ENCODE assay signal across 8 mouse cellular contexts in genomic region chr2:20961825-20962224, GRCm38 (mm10). TPM values are rescaled to one million over a fixed set of nuclear protein-coding genes. Genes with fewer than 3 reads are reported as not detected.
A peak's percentile ranks its signal among the peaks of the same experiment; 100 is the strongest.
DNase-seq lines count a peak whose midpoint lies in the region; ATAC-seq lines count a peak whose summit lies in the region.

No protein-coding gene starts in this region.

- peak overlapping the region; percentile 50 for H3K4me2 ChIP-seq in forebrain, embryonic 13.5 days
- no peak overlapping the region for H3K4me2 ChIP-seq in kidney, embryonic 16.5 days (replicated peaks; ENCODE audit: low read depth, low read length)

- H3K4me1 ChIP-seq in erythroblast, embryonic 14.5 days (ENCODE audit: control insufficient read depth): peaks cover 78% of the 10 kb centered on the region
- peaks cover 77% of the 10 kb centered on the region for H3K4me1 ChIP-seq in forebrain, embryonic 13.5 days
- H3K4me1 ChIP-seq in megakaryocyte, embryonic 14.5 days: peaks cover 81% of the 10 kb centered on the region
- H3K4me1 ChIP-seq in kidney, embryonic 16.5 days (ENCODE audit: insufficient read depth, low read length): peaks cover 29% of the 10 kb centered on the region

- no peak for ATAC-seq in erythroblast, adult 5-6 weeks (replicated peaks; ENCODE audit: low FRiP score, poor library complexity, severe bottlenecking)
- ATAC-seq in forebrain, embryonic 13.5 days: 0 out of 2 replicates have a peak, but pooled peaks have one; percentile 17
- no peak for ATAC-seq in kidney, embryonic 16.5 days (ENCODE audit: low FRiP score, low TSS enrichment)

- peak; percentile 41 for DNase-seq in CD4-positive, CD25-positive, alpha-beta regulatory T cell, adult 2 months (ENCODE audit: low read depth, low spot score)
- no peak for DNase-seq in gastrocnemius, postnatal 10 days
- no peak for DNase-seq in kidney, adult 9 months

- H3K9ac ChIP-seq in forebrain, embryonic 13.5 days: peak overlapping the region; percentile 28
- H3K9ac ChIP-seq in kidney, embryonic 16.5 days (replicated peaks; ENCODE audit: low read length): no peak overlapping the region

- H3K4me3 ChIP-seq in erythroblast, embryonic 14.5 days (replicated peaks): peak overlapping the region; percentile 15
- peak overlapping the region; percentile 11; the same call in 1 of the 2 replicates for H3K4me3 ChIP-seq in forebrain, embryonic 13.5 days
- H3K4me3 ChIP-seq in megakaryocyte, embryonic 14.5 days (replicated peaks): peak overlapping the region; percentile 90
- H3K4me3 ChIP-seq in kidney, embryonic 16.5 days (ENCODE audit: low read length): no peak overlapping the region

- 25% methylated on average over 6 of the region's 6 CpGs for WGBS in forebrain, embryonic 13.5 days
- WGBS in kidney, embryonic 16.5 days: 51% methylated on average over 6 of the region's 6 CpGs

- no peaks in the 10 kb centered on the region for H3K27me3 ChIP-seq in erythroblast, embryonic 14.5 days (ENCODE audit: control insufficient read depth)
- H3K27me3 ChIP-seq in forebrain, embryonic 13.5 days: no peaks in the 10 kb centered on the region
- no peaks in the 10 kb centered on the region for H3K27me3 ChIP-seq in megakaryocyte, embryonic 14.5 days (replicated peaks)
- H3K27me3 ChIP-seq in kidney, embryonic 16.5 days (ENCODE audit: insufficient read depth, low read length): no peaks in the 10 kb centered on the region

- no peaks in the 10 kb centered on the region for H3K9me3 ChIP-seq in erythroblast, embryonic 14.5 days (ENCODE audit: control insufficient read depth, low read length)
- no peaks in the 10 kb centered on the region for H3K9me3 ChIP-seq in forebrain, embryonic 13.5 days (replicated peaks)
- H3K9me3 ChIP-seq in megakaryocyte, embryonic 14.5 days: no peaks in the 10 kb centered on the region
- no peaks in the 10 kb centered on the region for H3K9me3 ChIP-seq in kidney, embryonic 16.5 days (ENCODE audit: low read length)

- peaks cover 74% of the 10 kb centered on the region for H3K36me3 ChIP-seq in erythroblast, embryonic 14.5 days (ENCODE audit: control insufficient read depth)
- H3K36me3 ChIP-seq in forebrain, embryonic 13.5 days (ENCODE audit: poor library complexity, severe bottlenecking): no peaks in the 10 kb centered on the region
- H3K36me3 ChIP-seq in megakaryocyte, embryonic 14.5 days (replicated peaks; ENCODE audit: low read length): peaks cover 11% of the 10 kb centered on the region
- no peaks in the 10 kb centered on the region for H3K36me3 ChIP-seq in kidney, embryonic 16.5 days (ENCODE audit: insufficient read depth, low read length)

- peak overlapping the region; percentile 57 for H3K27ac ChIP-seq in forebrain, embryonic 13.5 days
- no peak overlapping the region for H3K27ac ChIP-seq in kidney, embryonic 16.5 days (ENCODE audit: low read length)

RNA-seq across cellular contexts. Expression of gene Arhgap21, which starts 6.9 kb away (rescaled TPM):
- 4.9 and 5.1 TPM in 2 replicates for polyA plus RNA-seq in erythroblast, embryonic 14.5 days (2012)
- 16.7 and 28.4 TPM in 2 replicates for total RNA-seq in erythroblast, adult 5-6 weeks (2015; ENCODE audit: low replicate concordance)
- total RNA-seq in erythroblast, adult 5-6 weeks (2017; ENCODE audit: low replicate concordance): 40.7 and 50.3 TPM in 2 replicates
- polyA plus RNA-seq in forebrain, embryonic 13.5 days (2015; fragmentation: Nextera tagmentation; extraction: Ambion mirVana): 37.1 and 38.6 TPM in 2 replicates
- 11.2 and 17.6 TPM in 2 replicates for polyA plus RNA-seq in megakaryocyte, embryonic 14.5 days (2012; ENCODE audit: insufficient read depth, low replicate concordance)
- 9.2 and 11.2 TPM in 2 replicates for polyA plus RNA-seq in kidney, embryonic 16.5 days (2015; fragmentation: Nextera tagmentation; extraction: Ambion mirVana)
- 10 to 100 TPM; 35.9 to 56.3 TPM for total RNA-seq in gastrocnemius, postnatal 10 days (2021)
